Mouse (Mus musculus): ENCODE data around the gene Wtap. TPM values are rescaled to one million over a fixed set of nuclear protein-coding genes. Genes with fewer than 3 reads are reported as not detected.
"Not testable (repeated sequence)": the region's sequence is repeated elsewhere in the genome, so short reads cannot be mapped to it uniquely, and the experiment has no call there.

Gene Wtap
- total and polyA plus RNA-seq, 3 experiments: 37.5 to 173 (median 103) TPM

DNA sequence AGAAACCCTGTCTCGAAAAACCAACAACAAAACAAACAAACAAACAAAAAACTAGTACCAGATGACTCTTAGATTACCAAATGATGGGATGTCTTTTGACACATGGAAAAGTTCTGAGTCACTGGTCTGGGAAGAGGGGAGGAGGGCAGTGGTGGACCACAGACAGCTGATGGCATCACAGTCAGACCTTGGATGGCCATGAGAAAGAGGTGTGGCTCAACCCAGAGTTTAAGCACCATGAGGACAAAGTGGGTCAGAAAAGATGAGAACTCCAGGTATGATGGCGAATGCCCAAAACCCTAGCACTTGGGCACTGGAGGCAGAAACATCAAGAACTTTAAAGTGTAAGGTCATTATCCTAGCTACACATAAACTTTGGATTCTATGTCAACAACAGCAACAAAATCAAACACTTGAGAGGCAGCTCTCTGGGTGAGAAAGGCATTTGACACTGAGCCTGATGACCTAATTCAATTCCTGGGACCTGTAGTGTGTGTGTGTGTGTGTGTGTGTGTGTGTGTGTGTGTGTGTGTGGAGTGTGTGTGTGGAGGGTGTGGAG lies 56.5 kb downstream of the Wtap start:
- no peak for DNase-seq (ENCODE audit: low spot score)
- Histone ChIP-seq H3K4me1 (ENCODE audit: insufficient read depth, low read depth, low read length) (peaks cover 6% of the 10 kb centered on the region), H3K9me3 (replicated peaks) (no peaks in the 10 kb centered on the region), H3K4me3 (ENCODE audit: low read depth, low read length) (no peak overlapping the region), H3K36me3 (replicated peaks) (peaks cover 8% of the 10 kb centered on the region), H3K27me3 (ENCODE audit: insufficient read depth, low read length) (peaks cover 3% of the 10 kb centered on the region; the same call in 1 of the 2 replicates)
- TF ChIP-seq GATA1 (IDR thresholded peaks at IDR 0.05; ENCODE audit: borderline replicate concordance, low read length) (no peak), GATA2 (IDR thresholded peaks at IDR 0.05; ENCODE audit: borderline replicate concordance, low read depth, low read length) (no peak), POLR2AphosphoS5 (IDR thresholded peaks at IDR 0.05; ENCODE audit: insufficient replicate concordance, low read depth, low read length) (no peak), TAL1 (conservative IDR thresholded peaks at IDR 0.05; ENCODE audit: low read depth, low read length) (no peak), CTCF (IDR thresholded peaks at IDR 0.05; ENCODE audit: low read depth, low read length) (no peak)
- no peak for ATAC-seq (ENCODE audit: extremely low read depth, insufficient number of reproducible peaks, low FRiP score, poor library complexity, severe bottlenecking)

DNA sequence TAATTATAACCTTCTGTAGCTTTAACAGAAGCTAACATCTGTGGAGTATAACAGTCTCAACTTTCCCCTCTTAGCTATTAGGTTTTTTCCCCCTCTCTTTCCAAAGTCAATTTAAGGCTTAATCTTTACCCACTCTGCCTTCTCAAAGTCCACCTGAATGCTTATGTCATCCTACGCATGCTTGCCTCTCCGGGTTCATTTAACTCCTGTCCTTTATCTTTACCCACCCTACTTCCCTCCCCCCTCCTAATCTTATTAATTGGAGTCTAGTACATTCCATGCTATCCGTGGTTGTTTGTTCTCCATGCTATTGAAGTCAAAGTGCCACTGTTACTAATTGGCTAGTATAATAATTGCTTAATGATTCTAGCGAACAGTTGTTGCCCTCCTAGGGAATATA lies 58.2 kb downstream of the Wtap start:
- Histone ChIP-seq H3K27me3 (ENCODE audit: insufficient read depth, low read length) (peaks cover 3% of the 10 kb centered on the region; the same call in 1 of the 2 replicates), H3K36me3 (replicated peaks) (no peaks in the 10 kb centered on the region), H3K4me1 (ENCODE audit: insufficient read depth, low read depth, low read length) (peaks cover 6% of the 10 kb centered on the region), H3K4me3 (ENCODE audit: low read depth, low read length) (no peak overlapping the region), H3K9me3 (replicated peaks) (no peaks in the 10 kb centered on the region)
- TF ChIP-seq GATA1 (IDR thresholded peaks at IDR 0.05; ENCODE audit: borderline replicate concordance, low read length) (no peak), POLR2AphosphoS5 (IDR thresholded peaks at IDR 0.05; ENCODE audit: insufficient replicate concordance, low read depth, low read length) (no peak), CTCF (IDR thresholded peaks at IDR 0.05; ENCODE audit: low read depth, low read length) (no peak), TAL1 (conservative IDR thresholded peaks at IDR 0.05; ENCODE audit: low read depth, low read length) (no peak), GATA2 (IDR thresholded peaks at IDR 0.05; ENCODE audit: borderline replicate concordance, low read depth, low read length) (no peak)
- ATAC-seq (ENCODE audit: extremely low read depth, insufficient number of reproducible peaks, low FRiP score, poor library complexity, severe bottlenecking) (no peak), DNase-seq (ENCODE audit: low spot score) (no peak)

DNA sequence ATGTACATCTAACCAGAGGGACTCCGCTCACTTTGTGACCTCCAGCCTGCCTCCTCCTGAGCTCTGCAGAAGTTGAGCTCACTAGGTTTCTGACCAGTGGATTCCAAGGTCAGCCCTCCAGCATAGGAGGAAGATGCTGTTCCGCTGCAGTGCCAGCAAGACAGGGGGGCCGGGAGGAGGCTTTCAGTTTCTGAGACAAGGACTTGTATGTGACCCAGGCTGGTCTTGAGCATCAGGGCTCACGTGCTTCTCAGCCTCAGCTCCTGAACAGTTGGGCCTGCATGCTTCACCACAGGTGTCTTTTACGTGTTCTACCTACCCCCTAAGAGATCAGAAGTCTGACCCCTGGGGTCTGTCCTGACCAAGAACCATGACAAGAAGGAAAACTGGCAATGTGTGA lies 62.4 kb downstream of the Wtap start:
- not testable (repeated sequence) for H3K9me3 ChIP-seq (replicated peaks); DNase-seq (ENCODE audit: low spot score); ATAC-seq (ENCODE audit: extremely low read depth, insufficient number of reproducible peaks, low FRiP score, poor library complexity, severe bottlenecking); H3K27me3 ChIP-seq (ENCODE audit: insufficient read depth, low read length); H3K4me1 ChIP-seq (ENCODE audit: insufficient read depth, low read depth, low read length); H3K36me3 ChIP-seq (replicated peaks); H3K4me3 ChIP-seq (ENCODE audit: low read depth, low read length)

DNA sequence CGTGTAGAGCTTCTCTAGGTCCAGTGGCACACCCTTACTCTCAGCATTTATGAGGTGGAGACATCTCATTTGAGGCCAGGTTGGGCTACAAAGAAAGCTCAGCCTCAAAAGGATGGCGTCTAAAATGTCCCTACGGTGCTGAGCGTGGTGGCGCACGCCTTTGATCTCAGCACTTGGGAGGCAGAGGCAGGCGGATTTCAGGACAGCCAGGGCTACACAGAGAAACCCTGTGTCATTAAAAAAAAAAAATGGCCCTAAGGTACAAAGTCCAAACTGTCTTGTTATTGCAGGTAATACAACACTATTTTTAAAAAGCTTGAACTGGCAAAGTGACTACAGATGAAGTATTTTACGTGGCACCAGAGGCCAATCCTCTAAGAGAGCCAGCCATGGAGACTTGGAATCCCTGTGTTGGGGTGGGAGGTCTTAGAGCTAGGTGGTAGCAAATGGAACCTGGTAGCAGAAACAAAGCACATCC lies 68.2 kb downstream of the Wtap start:
- H3K27me3 ChIP-seq (ENCODE audit: insufficient read depth, low read length): no peaks in the 10 kb centered on the region
- no peak overlapping the region for H3K4me3 ChIP-seq (ENCODE audit: low read depth, low read length)
- TF ChIP-seq TAL1 (conservative IDR thresholded peaks at IDR 0.05; ENCODE audit: low read depth, low read length) (no peak), GATA1 (IDR thresholded peaks at IDR 0.05; ENCODE audit: borderline replicate concordance, low read length) (no peak), GATA2 (IDR thresholded peaks at IDR 0.05; ENCODE audit: borderline replicate concordance, low read depth, low read length) (no peak)
- H3K9me3 ChIP-seq (replicated peaks): no peaks in the 10 kb centered on the region
- DNase-seq (ENCODE audit: low spot score): no peak
- peaks cover 11% of the 10 kb centered on the region for H3K4me1 ChIP-seq (ENCODE audit: insufficient read depth, low read depth, low read length)
- peaks cover 62% of the 10 kb centered on the region for H3K36me3 ChIP-seq (replicated peaks)
- ATAC-seq (ENCODE audit: extremely low read depth, insufficient number of reproducible peaks, low FRiP score, poor library complexity, severe bottlenecking): no peak

DNA sequence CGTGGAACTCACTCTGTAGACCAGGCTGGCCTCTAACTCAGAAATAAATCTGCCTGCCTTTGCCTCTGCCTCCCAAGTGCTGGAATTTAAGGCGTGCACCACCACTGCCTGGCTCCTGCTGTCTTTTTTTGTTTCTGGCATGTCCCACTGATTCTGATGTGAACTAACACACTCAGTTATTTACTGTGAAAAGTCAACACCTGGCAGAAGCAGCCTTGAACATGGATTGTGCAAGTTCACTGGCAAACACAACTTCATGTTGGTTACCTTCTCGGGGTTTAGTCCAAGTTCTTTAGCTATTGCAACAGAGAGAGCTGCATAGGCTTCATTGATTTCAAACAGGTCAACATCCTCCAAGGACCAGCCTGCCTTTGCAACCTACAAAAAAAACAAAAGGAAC lies 69.0 kb downstream of the Wtap start:
- H3K4me3 ChIP-seq (ENCODE audit: low read depth, low read length): no peak overlapping the region
- DNase-seq (ENCODE audit: low spot score) (no peak), ATAC-seq (ENCODE audit: extremely low read depth, insufficient number of reproducible peaks, low FRiP score, poor library complexity, severe bottlenecking) (no peak)
- H3K36me3 ChIP-seq (replicated peaks): peaks cover 70% of the 10 kb centered on the region
- H3K27me3 ChIP-seq (ENCODE audit: insufficient read depth, low read length): no peaks in the 10 kb centered on the region
- no peaks in the 10 kb centered on the region for H3K9me3 ChIP-seq (replicated peaks)
- H3K4me1 ChIP-seq (ENCODE audit: insufficient read depth, low read depth, low read length): peaks cover 15% of the 10 kb centered on the region
- TF ChIP-seq CTCF (IDR thresholded peaks at IDR 0.05; ENCODE audit: low read depth, low read length) (no peak), TAL1 (conservative IDR thresholded peaks at IDR 0.05; ENCODE audit: low read depth, low read length) (no peak), GATA1 (IDR thresholded peaks at IDR 0.05; ENCODE audit: borderline replicate concordance, low read length) (no peak)

DNA sequence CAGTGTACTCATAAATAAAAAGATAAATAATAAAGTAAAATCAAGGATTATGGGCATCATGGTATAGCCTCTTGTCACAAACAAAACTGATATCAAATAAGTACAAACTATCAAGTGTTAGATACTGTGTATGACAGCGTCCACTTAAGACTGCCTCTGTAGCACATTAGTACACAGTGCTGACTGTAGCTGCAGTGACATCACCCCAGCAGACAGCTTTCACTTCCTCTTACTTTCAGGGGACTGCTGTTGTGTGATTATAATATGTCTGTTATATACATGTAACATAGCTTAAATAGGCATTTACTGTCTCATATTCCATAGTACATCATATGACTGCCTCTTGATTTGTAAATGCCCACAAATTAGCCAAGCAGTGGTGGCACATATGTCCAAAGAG lies 72.9 kb downstream of the Wtap start:
- H3K4me3 ChIP-seq (ENCODE audit: low read depth, low read length): no peak overlapping the region
- TF ChIP-seq TAL1 (conservative IDR thresholded peaks at IDR 0.05; ENCODE audit: low read depth, low read length): no peak
- TF ChIP-seq CTCF (IDR thresholded peaks at IDR 0.05; ENCODE audit: low read depth, low read length): no peak
- no peak for TF ChIP-seq GATA1 (IDR thresholded peaks at IDR 0.05; ENCODE audit: borderline replicate concordance, low read length)
- TF ChIP-seq GATA2 (IDR thresholded peaks at IDR 0.05; ENCODE audit: borderline replicate concordance, low read depth, low read length): no peak

More for the DNA sequence above, 72.9 kb downstream of the Wtap start:
- no peak for ATAC-seq (ENCODE audit: extremely low read depth, insufficient number of reproducible peaks, low FRiP score, poor library complexity, severe bottlenecking)
- Histone ChIP-seq H3K36me3 (replicated peaks) (peaks cover 74% of the 10 kb centered on the region), H3K9me3 (replicated peaks) (no peaks in the 10 kb centered on the region), H3K4me1 (ENCODE audit: insufficient read depth, low read depth, low read length) (peaks cover 30% of the 10 kb centered on the region), H3K27me3 (ENCODE audit: insufficient read depth, low read length) (no peaks in the 10 kb centered on the region)
- no peak for DNase-seq (ENCODE audit: low spot score)

Other genes with a start within 250 kb of the Wtap start
- 69.9 and 74.3 TPM in 2 replicates for gene Igf2r, start 224.5 kb downstream of the Wtap start, total RNA-seq (2014; fragmentation: Nextera tagmentation)
- gene Igf2r, start 224.5 kb downstream of the Wtap start, total RNA-seq (2017): 73.1 and 75.5 TPM in 2 replicates
- gene Igf2r, start 224.5 kb downstream of the Wtap start, polyA plus RNA-seq (2012): 15.8 and 20.3 TPM in 2 replicates
- gene Mas1, start 126.0 kb downstream of the Wtap start, total RNA-seq (2014; fragmentation: Nextera tagmentation): not detected in 2 replicates
- gene Mas1, start 126.0 kb downstream of the Wtap start, total RNA-seq (2017): 0.17 TPM in 1 of 2 replicates, not detected in the other
- gene Mas1, start 126.0 kb downstream of the Wtap start, polyA plus RNA-seq (2012): not detected in 2 replicates
- not detected in 2 replicates for gene Mrgprh, start 118.1 kb downstream of the Wtap start, total RNA-seq (2014; fragmentation: Nextera tagmentation)
- gene Mrgprh, start 118.1 kb downstream of the Wtap start, total RNA-seq (2017): 0.06 and 0.11 TPM in 2 replicates
- gene Mrgprh, start 118.1 kb downstream of the Wtap start, polyA plus RNA-seq (2012): not detected in 2 replicates
- 3.8 TPM in 1 of 2 replicates, not detected in the other for gene Pnldc1, start 83.9 kb downstream of the Wtap start, total RNA-seq (2014; fragmentation: Nextera tagmentation)
- gene Pnldc1, start 83.9 kb downstream of the Wtap start, total RNA-seq (2017): 0.52 and 1.5 TPM in 2 replicates
- 0.04 TPM in 1 of 2 replicates, not detected in the other for gene Pnldc1, start 83.9 kb downstream of the Wtap start, polyA plus RNA-seq (2012)
- gene Tcp1, start 78.5 kb downstream of the Wtap start, total RNA-seq (2014; fragmentation: Nextera tagmentation): 429 and 451 TPM in 2 replicates
- 889 and 1,033 TPM in 2 replicates for gene Tcp1, start 78.5 kb downstream of the Wtap start, total RNA-seq (2017)
- 25.9 and 56.3 TPM in 2 replicates for gene Tcp1, start 78.5 kb downstream of the Wtap start, polyA plus RNA-seq (2012)
- 114 and 118 TPM in 2 replicates for gene Mrpl18, start 77.8 kb downstream of the Wtap start, total RNA-seq (2014; fragmentation: Nextera tagmentation)
- 227 and 231 TPM in 2 replicates for gene Mrpl18, start 77.8 kb downstream of the Wtap start, total RNA-seq (2017)
- 52.4 and 103 TPM in 2 replicates for gene Mrpl18, start 77.8 kb downstream of the Wtap start, polyA plus RNA-seq (2012)
- gene Acat3, start 53.6 kb downstream of the Wtap start, total RNA-seq (2014; fragmentation: Nextera tagmentation): not detected in 2 replicates
- 0.66 and 1.8 TPM in 2 replicates for gene Acat3, start 53.6 kb downstream of the Wtap start, total RNA-seq (2017)
- gene Acat3, start 53.6 kb downstream of the Wtap start, polyA plus RNA-seq (2012): 0.10 and 0.15 TPM in 2 replicates
- gene Acat2, start 33.4 kb downstream of the Wtap start, total RNA-seq (2014; fragmentation: Nextera tagmentation): 27.5 and 36.6 TPM in 2 replicates
- gene Acat2, start 33.4 kb downstream of the Wtap start, total RNA-seq (2017): 91.9 and 98.6 TPM in 2 replicates
- gene Acat2, start 33.4 kb downstream of the Wtap start, polyA plus RNA-seq (2012): 10.3 and 14.4 TPM in 2 replicates
- gene Sod2, start 12.7 kb upstream of the Wtap start, total RNA-seq (2014; fragmentation: Nextera tagmentation): 107 and 144 TPM in 2 replicates
- 102 and 111 TPM in 2 replicates for gene Sod2, start 12.7 kb upstream of the Wtap start, total RNA-seq (2017)
- 407 and 592 TPM in 2 replicates for gene Sod2, start 12.7 kb upstream of the Wtap start, polyA plus RNA-seq (2012)
- not detected in 2 replicates for gene Gpr31b, start 58.1 kb upstream of the Wtap start, total RNA-seq (2014; fragmentation: Nextera tagmentation)
- 0.17 and 0.27 TPM in 2 replicates for gene Gpr31b, start 58.1 kb upstream of the Wtap start, total RNA-seq (2017)
- not detected in 2 replicates for gene Gpr31b, start 58.1 kb upstream of the Wtap start, polyA plus RNA-seq (2012)
- gene Tcp10b, start 66.9 kb upstream of the Wtap start, total RNA-seq (2014; fragmentation: Nextera tagmentation): not detected in 2 replicates
- 0.06 TPM in 1 of 2 replicates, not detected in the other for gene Tcp10b, start 66.9 kb upstream of the Wtap start, total RNA-seq (2017)
- not detected in 2 replicates for gene Tcp10b, start 66.9 kb upstream of the Wtap start, polyA plus RNA-seq (2012)
- not detected in 2 replicates for gene Unc93a, start 137.6 kb upstream of the Wtap start, total RNA-seq (2014; fragmentation: Nextera tagmentation)
- gene Unc93a, start 137.6 kb upstream of the Wtap start, total RNA-seq (2017): 0.16 TPM in 1 of 2 replicates, not detected in the other
- gene Unc93a, start 137.6 kb upstream of the Wtap start, polyA plus RNA-seq (2012): not detected in 2 replicates
- not detected in 2 replicates for gene Smok2a, start 227.0 kb upstream of the Wtap start, total RNA-seq (2014; fragmentation: Nextera tagmentation)
- gene Smok2a, start 227.0 kb upstream of the Wtap start, total RNA-seq (2017): 0.11 and 0.17 TPM in 2 replicates
- not detected in 2 replicates for gene Smok2a, start 227.0 kb upstream of the Wtap start, polyA plus RNA-seq (2012)
- not detected in 2 replicates for gene Smok2b, start 236.1 kb upstream of the Wtap start, total RNA-seq (2014; fragmentation: Nextera tagmentation)
- 0.11 TPM in 1 of 2 replicates, not detected in the other for gene Smok2b, start 236.1 kb upstream of the Wtap start, total RNA-seq (2017)
- gene Smok2b, start 236.1 kb upstream of the Wtap start, polyA plus RNA-seq (2012): not detected in 2 replicates